Mouse (Mus musculus): ENCODE data around the gene Zfp541. TPM values are rescaled to one million over a fixed set of nuclear protein-coding genes. Genes with fewer than 3 reads are reported as not detected.

Zfp541 gene
- total RNA-seq, 2 experiments from 2014 or later, result 0.46 to 0.50 TPM

GRCm38 (mm10) chr7:16071906-16072305 is 10.3 kb downstream of the Zfp541 start:
- no peak for DNase-seq (ENCODE audit: low spot score in 2 of 2)

GRCm38 (mm10) chr7:16079947-16080346 is 18.3 kb downstream of the Zfp541 start:
- DNase-seq (ENCODE audit: low spot score in 2 of 2), result no peak

DNA sequence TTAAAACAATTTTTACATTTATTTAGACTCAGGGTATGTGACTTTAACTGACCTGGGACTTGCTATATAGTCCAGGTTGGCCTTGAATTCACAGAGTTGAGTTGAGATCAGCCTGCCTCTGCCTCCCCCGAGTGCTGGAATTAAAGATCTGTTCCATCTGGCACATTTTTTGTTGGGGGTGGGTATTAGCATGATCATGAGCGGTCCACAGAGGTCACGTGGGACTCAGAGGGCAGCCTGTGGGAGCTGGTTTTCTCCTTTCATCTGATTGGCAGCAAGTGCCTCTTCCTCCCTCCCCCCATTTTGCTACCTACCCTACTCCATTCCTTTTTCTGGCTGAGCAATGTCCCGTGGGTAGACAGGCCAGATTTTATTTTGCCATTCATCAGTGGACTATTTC is 19.0 kb downstream of the Zfp541 start:
- DNase-seq (ENCODE audit: low spot score in 2 of 2), result no peak

DNA sequence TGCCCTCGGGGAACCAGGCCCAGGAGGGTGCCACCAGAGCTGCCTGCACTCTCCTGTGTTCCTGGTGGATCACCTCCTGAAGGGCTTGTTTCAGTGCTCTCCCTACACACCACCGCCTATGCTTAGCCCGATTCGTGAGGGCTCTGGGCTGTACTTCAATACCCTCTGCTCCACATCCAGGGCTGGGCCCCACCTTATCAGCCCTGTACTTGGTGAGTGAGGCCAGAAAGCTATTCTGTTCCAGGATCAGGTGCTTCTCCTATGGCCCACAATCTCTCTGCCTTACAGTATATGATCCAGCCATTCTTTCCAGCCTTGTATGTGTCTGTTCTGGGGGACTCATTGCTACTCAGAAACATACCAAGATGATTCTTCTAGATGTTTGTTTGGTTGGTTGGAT is 21.7 kb downstream of the Zfp541 start:
- no peak for DNase-seq (ENCODE audit: low spot score in 2 of 2)

- no peak for DNase-seq (ENCODE audit: low spot score in 2 of 2)
Observed at GRCm38 (mm10) chr7:16087587-16087986, 26.0 kb downstream of the Zfp541 start.

- no peak for DNase-seq (ENCODE audit: low spot score in 2 of 2)
Observed at GRCm38 (mm10) chr7:16094592-16094991, 33.0 kb downstream of the Zfp541 start.

- DNase-seq (ENCODE audit: low spot score in 2 of 2), result peak; percentile 96 to 100
Observed at GRCm38 (mm10) chr7:16098021-16099017, 36.7 kb downstream of the Zfp541 start, which contains the start of gene Napa. Napa (plus strand) TSS chr7:16098458.

DNA sequence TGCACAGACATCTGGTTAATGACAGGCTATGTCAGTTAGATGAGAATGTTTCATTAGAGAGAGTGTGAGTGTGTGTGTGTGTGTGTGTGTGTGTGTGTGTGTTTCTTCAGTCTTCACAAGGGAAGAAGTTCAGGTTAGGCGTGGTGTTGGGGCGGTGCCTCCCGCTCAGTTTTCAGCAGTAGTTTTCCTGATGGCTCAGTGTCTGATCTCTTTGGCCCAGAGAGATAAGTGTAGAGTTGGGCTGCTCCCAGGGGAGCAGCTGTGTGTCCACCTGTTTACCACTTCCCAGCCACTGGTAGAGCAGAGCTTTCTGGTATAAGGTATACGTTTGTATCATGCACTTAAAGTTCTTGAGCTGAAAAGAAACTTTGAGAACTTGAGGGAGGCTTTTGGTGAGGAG is 38.3 kb downstream of the Zfp541 start:
- no peak for DNase-seq (ENCODE audit: low spot score in 2 of 2)

GRCm38 (mm10) chr7:16101081-16101480 is 39.5 kb downstream of the Zfp541 start:
- DNase-seq (ENCODE audit: low spot score in 2 of 2), result no peak

DNA sequence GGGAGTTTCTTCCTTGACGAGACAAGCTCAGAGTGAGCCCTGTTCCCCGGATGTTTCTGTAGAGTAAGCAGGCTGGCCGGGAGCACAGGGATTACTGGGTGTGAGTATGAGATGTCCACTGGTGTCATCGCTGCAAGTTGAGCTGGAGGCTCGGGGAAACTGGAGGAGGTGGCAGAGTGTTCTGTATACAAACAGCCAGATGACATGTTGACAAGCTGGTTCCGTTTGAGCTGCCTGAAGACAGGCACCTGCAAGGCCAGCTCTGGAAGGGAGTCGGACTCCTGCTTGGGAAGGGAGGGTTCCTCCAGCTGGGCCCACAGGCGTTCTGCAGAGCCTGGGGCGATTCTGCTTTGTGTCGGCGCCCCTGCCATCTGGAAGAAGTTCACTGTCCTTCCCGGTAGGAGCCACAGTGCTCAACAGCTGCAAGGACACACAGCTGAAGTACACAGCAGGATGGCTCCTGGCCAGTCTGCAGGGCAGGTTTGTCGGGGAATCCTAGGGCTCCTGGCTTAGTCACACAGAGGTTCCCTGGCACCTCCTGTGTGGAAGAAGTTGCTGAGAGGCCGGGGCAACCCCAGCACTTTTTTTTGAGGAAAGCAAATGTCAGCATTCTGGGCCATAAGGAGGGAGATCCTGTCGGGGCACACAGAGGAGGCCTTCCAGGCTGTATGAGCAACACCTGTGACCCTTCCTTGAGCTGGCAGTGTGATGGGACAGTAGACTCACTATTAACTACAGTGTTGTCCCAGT is 40.3 kb downstream of the Zfp541 start:
- DNase-seq (ENCODE audit: low spot score in 2 of 2), result no peak

DNA sequence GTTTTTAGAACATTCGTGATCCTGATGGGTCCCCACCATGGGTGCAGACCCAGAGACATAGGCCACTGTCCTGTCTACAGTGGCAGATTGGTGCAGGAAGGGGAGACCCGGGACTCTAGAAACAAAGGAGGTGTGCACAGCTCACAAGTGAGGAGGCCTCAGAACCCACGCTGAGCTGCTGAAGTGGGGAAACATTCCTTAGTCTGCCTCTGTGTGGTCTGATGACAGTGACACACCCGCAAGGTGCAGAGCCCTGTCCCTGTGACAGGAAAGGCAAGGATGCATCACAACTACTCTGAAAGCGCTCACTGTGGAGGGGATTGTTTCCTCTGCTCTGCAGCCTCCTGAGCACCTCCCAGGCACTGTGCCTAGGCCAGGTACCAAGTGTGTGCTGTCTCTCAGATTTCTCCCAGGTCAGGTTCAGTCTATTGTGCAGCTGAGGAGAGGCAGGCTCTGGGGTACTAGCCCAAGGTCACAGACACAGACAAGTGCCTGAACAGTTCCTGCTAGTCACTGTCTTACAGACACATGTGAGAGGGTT is 41.1 kb downstream of the Zfp541 start:
- DNase-seq (ENCODE audit: low spot score in 2 of 2), result no peak

GRCm38 (mm10) chr7:16103760-16104159 is 42.1 kb downstream of the Zfp541 start:
- DNase-seq (ENCODE audit: low spot score in 2 of 2), result peak; percentile 55 to 69

DNA sequence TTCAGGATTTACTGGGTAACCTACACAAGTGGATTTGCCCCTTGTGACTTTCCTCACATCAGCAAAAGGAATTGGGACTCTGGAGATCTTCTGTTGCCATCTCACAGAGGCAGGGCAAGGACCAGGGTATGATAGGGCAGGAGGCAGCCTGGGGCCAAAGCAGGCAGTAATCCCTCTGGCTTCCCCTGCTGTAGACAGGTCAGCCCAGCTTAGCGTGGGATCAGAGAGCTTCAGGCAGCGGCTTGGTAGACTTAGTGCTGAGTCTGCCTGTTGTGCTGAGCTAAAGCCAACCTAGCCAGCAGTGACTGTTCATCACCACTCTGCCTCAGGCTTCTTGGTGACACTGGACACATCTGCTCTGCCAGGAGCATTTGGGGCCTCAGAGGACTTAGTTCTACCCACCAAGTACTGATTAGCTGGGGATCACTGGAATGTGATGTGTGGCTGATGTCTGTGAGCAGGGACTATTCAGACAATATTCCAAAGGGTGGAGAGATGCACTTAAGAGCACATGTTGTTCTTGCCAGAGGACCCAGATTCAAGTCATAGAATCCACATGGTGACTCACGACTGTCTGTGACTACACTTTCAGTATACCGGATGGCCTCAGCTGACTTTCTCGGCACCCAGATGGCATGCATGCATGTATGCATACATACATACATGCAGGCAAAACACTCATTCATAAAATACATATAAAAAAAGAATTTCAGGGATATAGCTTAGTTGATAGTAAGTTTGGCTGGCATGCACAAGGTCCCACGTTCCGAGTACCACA is 43.2 kb downstream of the Zfp541 start:
- DNase-seq (ENCODE audit: low spot score in 2 of 2), result no peak

GRCm38 (mm10) chr7:16108886-16109542 is 47.4 kb downstream of the Zfp541 start:
- DNase-seq (ENCODE audit: low spot score in 2 of 2), result peak in 1 of 2 experiments; percentile 70

DNA sequence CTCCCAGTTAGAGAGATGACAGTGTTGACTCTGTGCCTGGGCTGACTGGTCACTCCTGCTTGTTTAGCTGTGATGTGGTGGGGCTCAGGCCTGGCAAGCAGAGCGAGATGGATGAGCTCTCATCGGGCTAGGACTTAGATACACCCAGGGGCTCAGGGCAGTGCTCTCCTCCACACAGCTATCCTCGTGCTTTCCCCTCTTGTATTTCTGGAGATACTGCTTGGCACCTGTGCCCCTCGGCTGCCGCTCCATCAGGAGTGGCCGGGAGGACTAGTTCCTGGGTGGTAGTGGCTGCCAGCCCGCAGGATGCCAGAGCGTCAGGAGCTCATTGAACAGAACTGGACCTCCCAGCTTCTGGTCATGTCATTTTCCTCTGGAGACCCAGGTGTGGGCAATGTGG is 48.5 kb downstream of the Zfp541 start:
- DNase-seq (ENCODE audit: low spot score in 2 of 2), result no peak

- DNase-seq (ENCODE audit: low spot score in 2 of 2), result no peak
Observed at GRCm38 (mm10) chr7:16111284-16112090, 49.9 kb downstream of the Zfp541 start.

DNA sequence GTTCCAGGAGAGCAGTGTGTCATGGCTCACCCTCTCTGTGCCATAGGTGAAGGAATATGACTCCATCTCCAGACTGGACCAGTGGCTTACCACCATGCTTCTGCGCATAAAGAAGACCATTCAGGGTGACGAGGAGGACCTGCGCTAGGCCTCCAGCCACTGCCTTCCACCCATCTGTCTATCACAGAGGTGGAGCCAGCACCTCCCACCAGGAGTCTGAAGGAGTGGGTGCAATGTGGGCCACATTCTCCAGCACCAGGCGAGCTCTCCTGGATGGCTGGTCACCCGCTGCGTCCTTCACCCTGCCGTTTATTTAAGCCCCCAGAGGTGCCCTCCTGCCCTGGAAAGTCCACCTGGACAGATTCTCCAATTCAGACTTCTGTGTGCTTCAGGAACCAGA is 54.8 kb downstream of the Zfp541 start:
- DNase-seq (ENCODE audit: low spot score in 2 of 2), result no peak

- DNase-seq (ENCODE audit: low spot score in 2 of 2), result no peak
Observed at GRCm38 (mm10) chr7:16117100-16117499, 55.5 kb downstream of the Zfp541 start.

DNA sequence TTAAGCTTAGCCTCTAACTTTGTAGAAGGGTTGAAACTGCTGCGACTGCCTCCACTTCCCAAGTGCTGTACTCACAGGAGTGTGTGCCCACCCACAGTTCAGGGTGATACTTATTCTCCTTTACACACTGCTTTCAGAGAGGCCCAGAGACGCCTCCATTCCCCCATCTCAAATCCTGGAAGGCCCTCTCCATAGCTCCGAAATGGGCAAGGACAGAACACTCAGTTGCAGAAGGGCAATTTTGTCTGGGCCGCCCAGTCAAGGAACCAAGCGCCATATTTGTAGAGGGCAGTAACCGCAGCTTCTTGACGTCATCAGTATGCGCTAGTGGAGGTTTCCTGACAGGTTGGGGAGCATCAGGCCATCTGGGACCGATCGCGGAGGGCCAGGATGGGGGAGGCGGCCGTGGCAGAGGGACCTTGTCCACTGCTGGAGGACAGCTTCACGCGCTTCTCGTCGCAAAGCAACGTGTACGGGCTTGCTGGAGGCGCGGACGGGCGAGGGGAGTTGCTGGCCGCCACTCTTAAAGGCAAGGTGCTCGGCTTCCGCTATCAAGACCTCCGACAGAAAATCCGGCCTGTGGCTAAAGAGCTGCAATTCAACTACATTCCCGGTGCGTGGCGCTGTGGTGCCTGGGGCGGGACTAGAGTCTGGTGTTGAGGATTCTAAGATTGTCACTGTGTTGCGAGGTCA is 58.1 kb downstream of the Zfp541 start, which contains the start of gene Kptn:
TSS of gene Kptn (plus strand) at position 327 of the 693 bp plus-strand sequence.
- peak; percentile 94 to 97 for DNase-seq (ENCODE audit: low spot score in 2 of 2)

Measured in layer of hippocampus, postnatal 14 days (tissue).